ENCODE assay signal across 25 mouse cellular contexts in genomic region chr6:119861519-119861918, GRCm38 (mm10). TPM values are rescaled to one million over a fixed set of nuclear protein-coding genes. Genes with fewer than 3 reads are reported as not detected.
DNase-seq lines count a peak whose midpoint lies in the region; ATAC-seq and TF ChIP-seq lines count a peak whose summit lies in the region.
"Had no signal": no experiment of that assay in that cellular context is flagged by ENCODE, and none has a peak within 500 bp of the region (broad histone marks: within the 10 kb centered on the region; RNA-seq: fewer than 3 reads in every experiment).

No protein-coding gene starts in this region.

- no peak overlapping the region for H3K4me3 ChIP-seq in kidney, embryonic 15.5 days (replicated peaks)
- no peak overlapping the region for H3K4me3 ChIP-seq in kidney, adult 2 months (ENCODE audit: insufficient read depth, low read depth, low read length)
- H3K4me3 ChIP-seq in midbrain, embryonic 11.5 days (ENCODE audit: low read depth, low read length) = no peak overlapping the region
- no peak overlapping the region for H3K4me3 ChIP-seq in midbrain, embryonic 16.5 days (ENCODE audit: low read depth, low read length)
- H3K4me3 ChIP-seq: erythroblast, embryonic 14.5 days; forebrain, embryonic 12.5 days; intestine, embryonic 15.5 days; left cerebral cortex, adult 2 months; limb, embryonic 12.5 days; liver, embryonic 15.5 days; midbrain, embryonic 12.5 days had no signal

- no peaks in the 10 kb centered on the region for H3K27me3 ChIP-seq in kidney, embryonic 15.5 days
- no peaks in the 10 kb centered on the region for H3K27me3 ChIP-seq in kidney, adult 2 months (replicated peaks; ENCODE audit: control insufficient read depth, insufficient read depth, low read length)
- no peaks in the 10 kb centered on the region for H3K27me3 ChIP-seq in midbrain, embryonic 11.5 days (ENCODE audit: control insufficient read depth, insufficient read depth, low read length)
- H3K27me3 ChIP-seq in midbrain, embryonic 16.5 days (ENCODE audit: control insufficient read depth, insufficient read depth, low read depth, low read length) = no peaks in the 10 kb centered on the region
- H3K27me3 ChIP-seq: forebrain, embryonic 12.5 days; intestine, embryonic 15.5 days; limb, embryonic 12.5 days; liver, embryonic 15.5 days; midbrain, embryonic 12.5 days had no signal

- ATAC-seq in kidney, embryonic 15.5 days (replicated peaks; ENCODE audit: low FRiP score) = no peak
- ATAC-seq in midbrain, embryonic 11.5 days (ENCODE audit: low FRiP score) = no peak
- ATAC-seq in midbrain, embryonic 16.5 days = no peak
- ATAC-seq: activated CD4-positive, CD25-positive, alpha-beta regulatory T cell, adult 4 months; hindbrain, postnatal 0 days; intestine, embryonic 15.5 days had no signal

- no peak for TF ChIP-seq CTCF in kidney, adult 2 months (conservative IDR thresholded peaks at IDR 0.05; ENCODE audit: insufficient read depth, insufficient read length, low read depth, low read length)

- no peak for TF ChIP-seq POLR2A in kidney, adult 2 months (IDR thresholded peaks at IDR 0.05; ENCODE audit: low read depth, low read length)

- no peak overlapping the region for H3K9ac ChIP-seq in kidney, embryonic 15.5 days
- H3K9ac ChIP-seq in midbrain, embryonic 11.5 days (ENCODE audit: low read length) = no peak overlapping the region
- H3K9ac ChIP-seq in midbrain, embryonic 16.5 days (ENCODE audit: low read depth, low read length) = no peak overlapping the region
- H3K9ac ChIP-seq: forebrain, embryonic 12.5 days; intestine, embryonic 15.5 days; limb, embryonic 12.5 days; liver, embryonic 15.5 days; lung, embryonic 14.5 days; midbrain, embryonic 12.5 days had no signal

- peak overlapping the region; percentile 54 for H3K27ac ChIP-seq in kidney, embryonic 15.5 days
- H3K27ac ChIP-seq in kidney, adult 2 months (ENCODE audit: insufficient read depth, low read depth, low read length) = no peak overlapping the region
- H3K27ac ChIP-seq in midbrain, embryonic 11.5 days (ENCODE audit: low read depth, low read length) = no peak overlapping the region
- H3K27ac ChIP-seq in midbrain, embryonic 16.5 days (ENCODE audit: low read length) = no peak overlapping the region
- H3K27ac ChIP-seq: forebrain, embryonic 12.5 days; hindbrain, postnatal 0 days; intestine, embryonic 15.5 days; left cerebral cortex, adult 2 months; limb, embryonic 12.5 days; liver, embryonic 15.5 days; midbrain, embryonic 12.5 days; stomach, postnatal 0 days had no signal

- H3K9me3 ChIP-seq in kidney, embryonic 15.5 days (replicated peaks) = no peaks in the 10 kb centered on the region
- H3K9me3 ChIP-seq in midbrain, embryonic 11.5 days (ENCODE audit: control insufficient read depth, low read length) = no peaks in the 10 kb centered on the region
- no peaks in the 10 kb centered on the region for H3K9me3 ChIP-seq in midbrain, embryonic 16.5 days (replicated peaks; ENCODE audit: control insufficient read depth, low read length, poor library complexity, severe bottlenecking)
- H3K9me3 ChIP-seq: intestine, embryonic 15.5 days; limb, embryonic 12.5 days; liver, embryonic 15.5 days; midbrain, embryonic 12.5 days had no signal

- no peak overlapping the region for H3K4me2 ChIP-seq in kidney, embryonic 15.5 days
- no peak overlapping the region for H3K4me2 ChIP-seq in midbrain, embryonic 11.5 days
- H3K4me2 ChIP-seq in midbrain, embryonic 16.5 days (ENCODE audit: low read length) = no peak overlapping the region
- H3K4me2 ChIP-seq: forebrain, embryonic 12.5 days; intestine, embryonic 15.5 days; limb, embryonic 12.5 days; liver, embryonic 15.5 days; lung, embryonic 14.5 days; midbrain, embryonic 12.5 days had no signal

- no peaks in the 10 kb centered on the region for H3K36me3 ChIP-seq in kidney, embryonic 15.5 days
- H3K36me3 ChIP-seq in kidney, adult 2 months (ENCODE audit: control insufficient read depth, insufficient read depth, low read length) = no peaks in the 10 kb centered on the region
- H3K36me3 ChIP-seq in midbrain, embryonic 11.5 days (ENCODE audit: control insufficient read depth, insufficient read depth, low read length) = no peaks in the 10 kb centered on the region
- no peaks in the 10 kb centered on the region for H3K36me3 ChIP-seq in midbrain, embryonic 16.5 days (ENCODE audit: control insufficient read depth, insufficient read depth, low read length)
- H3K36me3 ChIP-seq: forebrain, embryonic 12.5 days; intestine, embryonic 15.5 days; limb, embryonic 12.5 days; liver, embryonic 15.5 days; midbrain, embryonic 12.5 days had no signal

- no peaks in the 10 kb centered on the region for H3K4me1 ChIP-seq in kidney, embryonic 15.5 days
- no peaks in the 10 kb centered on the region for H3K4me1 ChIP-seq in kidney, adult 2 months (ENCODE audit: control insufficient read depth, insufficient read depth, low read length)
- H3K4me1 ChIP-seq in midbrain, embryonic 11.5 days (ENCODE audit: control insufficient read depth, insufficient read depth, low read length) = no peaks in the 10 kb centered on the region; the same call in 1 of the 2 replicates
- H3K4me1 ChIP-seq in midbrain, embryonic 16.5 days (ENCODE audit: control insufficient read depth, insufficient read depth, low read length) = no peaks in the 10 kb centered on the region
- H3K4me1 ChIP-seq: intestine, embryonic 15.5 days; limb, embryonic 12.5 days; liver, embryonic 15.5 days had no signal

- WGBS in kidney, embryonic 15.5 days = 68% methylated on average over 8 of the region's 8 CpGs
- 67% methylated on average over 8 of the region's 8 CpGs for WGBS in kidney, adult 2 months
- WGBS in midbrain, embryonic 11.5 days = 32% methylated on average over 8 of the region's 8 CpGs
- 27% methylated on average over 8 of the region's 8 CpGs for WGBS in midbrain, embryonic 16.5 days

- no peak for DNase-seq in kidney, adult 2 months
- peak; percentile 88 for DNase-seq in midbrain, embryonic 11.5 days (ENCODE audit: low spot score, missing footprints)
- DNase-seq in embryo, embryonic 11 days = peak; percentile 13
- peak; percentile 36 for DNase-seq in yolk sac, embryonic 10.5 days (ENCODE audit: low spot score)
- DNase-seq: adrenal gland, adult 2 months; B cell, adult 2 months; cerebellum, adult 2 months; gastrocnemius, postnatal 14 days; heart, postnatal 14 days; lung, embryonic 14.5 days; right cerebral cortex, postnatal 4 days; thymus, adult 18-20 months; thymus, postnatal 25 days had no signal

RNA-seq across cellular contexts. Expression of gene Erc1, which starts 13.6 kb away (rescaled TPM):
- polyA plus RNA-seq in kidney, embryonic 15.5 days (2015; fragmentation: Nextera tagmentation; extraction: Ambion mirVana) = 18.6 and 19.8 TPM in 2 replicates
- 8.0 and 8.1 TPM in 2 replicates for polyA plus RNA-seq in kidney, adult 2 months (2012; rRNA removed)
- polyA plus RNA-seq in midbrain, embryonic 11.5 days (2014; fragmentation: Nextera tagmentation; extraction: Ambion mirVana) = 23.7 and 25.4 TPM in 2 replicates
- polyA plus RNA-seq in midbrain, embryonic 16.5 days (2015; fragmentation: Nextera tagmentation; extraction: Ambion mirVana) = 47.9 and 52.9 TPM in 2 replicates

RNA-seq across cellular contexts. Expression of gene Rad52, which starts 41.0 kb away (rescaled TPM):
- 27.0 and 27.3 TPM in 2 replicates for polyA plus RNA-seq in kidney, embryonic 15.5 days (2015; fragmentation: Nextera tagmentation; extraction: Ambion mirVana)
- 13.6 and 17.6 TPM in 2 replicates for polyA plus RNA-seq in kidney, adult 2 months (2012; rRNA removed)
- polyA plus RNA-seq in midbrain, embryonic 11.5 days (2014; fragmentation: Nextera tagmentation; extraction: Ambion mirVana) = 20.2 and 22.8 TPM in 2 replicates
- polyA plus RNA-seq in midbrain, embryonic 16.5 days (2015; fragmentation: Nextera tagmentation; extraction: Ambion mirVana) = 24.1 and 26.6 TPM in 2 replicates
